Mouse (Mus musculus) embryo, embryonic 11.5 days (tissue): ENCODE measurements around the gene Padi2.

Experiments used
- DNase-seq: peaks from one replicate; pipeline ENCODE4 v3.0.0-alpha.2; 2012; ENCODE audit warnings: low read depth, low spot score

Padi2 gene

GRCm38 (mm10) chr4:140986711-140987395 lies 80.7 kb downstream of the Padi2 start, which contains the start of gene Atp13a2:
Atp13a2 (plus strand) TSS chr4:140986873.
- DNase-seq = peak; percentile 75

GRCm38 (mm10) chr4:140987476-140987875 lies 81.3 kb downstream of the Padi2 start:
- no peak for DNase-seq

GRCm38 (mm10) chr4:140988706-140989290 lies 82.7 kb downstream of the Padi2 start:
- no peak for DNase-seq

- DNase-seq = no peak
Observed at GRCm38 (mm10) chr4:140989447-140989846, 83.3 kb downstream of the Padi2 start.

GRCm38 (mm10) chr4:140992215-140992614 lies 86.1 kb downstream of the Padi2 start:
- DNase-seq = no peak

GRCm38 (mm10) chr4:140993846-140994245 lies 87.7 kb downstream of the Padi2 start:
- DNase-seq = no peak

GRCm38 (mm10) chr4:140995811-140996210 lies 89.7 kb downstream of the Padi2 start:
- no peak for DNase-seq

- DNase-seq = no peak
Observed at GRCm38 (mm10) chr4:140996812-140997211, 90.7 kb downstream of the Padi2 start.
